In the genomic region with DNA sequence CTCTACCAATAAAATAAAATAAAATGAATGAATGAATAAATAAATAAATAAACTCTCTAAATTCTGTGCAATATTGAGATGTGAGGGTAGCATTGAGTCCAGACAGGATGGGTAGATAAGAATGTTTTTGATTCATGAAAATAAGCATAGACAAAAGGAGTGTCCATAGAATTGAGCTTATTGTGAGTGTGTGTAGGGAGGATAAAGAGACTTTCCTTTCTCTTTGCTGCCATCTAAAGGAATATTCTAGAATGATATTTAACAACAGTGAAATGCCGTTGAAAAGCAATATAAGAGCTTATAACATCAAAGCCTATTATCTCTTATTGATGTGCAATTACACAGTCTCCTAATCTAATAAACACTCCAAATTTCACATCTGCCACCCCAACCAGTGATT, we compare ENCODE assay signal across 10 mouse cellular contexts. TPM values are rescaled to one million over a fixed set of nuclear protein-coding genes. Genes with fewer than 3 reads are reported as not detected.
A peak's percentile ranks its signal among the peaks of the same experiment; 100 is the strongest.
DNase-seq lines count a peak whose midpoint lies in the region; ATAC-seq and TF ChIP-seq lines count a peak whose summit lies in the region.
"Had no signal": no experiment of that assay in that cellular context is flagged by ENCODE, and none has a peak within 500 bp of the region (broad histone marks: within the 10 kb centered on the region; RNA-seq: fewer than 3 reads in every experiment).

No protein-coding gene starts in this region.

- H3K4me1 ChIP-seq in heart, adult 2 months (ENCODE audit: control insufficient read depth, insufficient read depth, low read length) = no peaks in the 10 kb centered on the region; the same call in 1 of the 2 replicates
- no peaks in the 10 kb centered on the region for H3K4me1 ChIP-seq in heart, embryonic 12.5 days (replicated peaks)
- H3K4me1 ChIP-seq: embryonic facial prominence, embryonic 13.5 days had no signal

- H3K36me3 ChIP-seq in heart, adult 2 months (ENCODE audit: control insufficient read depth, insufficient read depth, low read length) = no peaks in the 10 kb centered on the region
- H3K36me3 ChIP-seq in heart, embryonic 12.5 days = no peaks in the 10 kb centered on the region
- H3K36me3 ChIP-seq: embryonic facial prominence, embryonic 13.5 days had no signal

- peak; percentile 49 for TF ChIP-seq CTCF in heart, adult 2 months (IDR thresholded peaks at IDR 0.05)

- H3K9me3 ChIP-seq in heart, embryonic 12.5 days (replicated peaks) = no peaks in the 10 kb centered on the region
- H3K9me3 ChIP-seq: embryonic facial prominence, embryonic 13.5 days had no signal

- 9% methylated on average over 1 of the region's 1 CpGs for WGBS in heart, adult 2 months
- 33% methylated on average over 1 of the region's 1 CpGs for WGBS in heart, embryonic 12.5 days

- H3K27ac ChIP-seq in heart, adult 2 months = no peak overlapping the region
- H3K27ac ChIP-seq in heart, embryonic 12.5 days (ENCODE audit: poor library complexity, severe bottlenecking) = no peak overlapping the region
- H3K27ac ChIP-seq: embryonic facial prominence, embryonic 13.5 days had no signal

- no peak for TF ChIP-seq POLR2A in heart, adult 2 months (IDR thresholded peaks at IDR 0.05; ENCODE audit: insufficient read depth, low read depth, low read length)

- no peaks in the 10 kb centered on the region for H3K79me2 ChIP-seq in heart, adult 2 months (replicated peaks; ENCODE audit: control insufficient read depth, insufficient read depth, low read length)

- ATAC-seq in heart, embryonic 12.5 days (ENCODE audit: insufficient number of reproducible peaks, low FRiP score) = no peak
- ATAC-seq in common myeloid progenitor, adult 5-6 weeks (replicated peaks; ENCODE audit: low read depth, poor library complexity, severe bottlenecking) = peak; percentile 64
- ATAC-seq in megakaryocyte-erythroid progenitor cell, adult 5-6 weeks (replicated peaks; ENCODE audit: low FRiP score, low TSS enrichment, poor library complexity, severe bottlenecking) = peak; percentile 73

- no peaks in the 10 kb centered on the region for H3K27me3 ChIP-seq in heart, adult 2 months (ENCODE audit: control insufficient read depth, insufficient read depth, low read length)
- H3K27me3 ChIP-seq in heart, embryonic 12.5 days (replicated peaks) = no peaks in the 10 kb centered on the region
- H3K27me3 ChIP-seq: embryonic facial prominence, embryonic 13.5 days had no signal

- DNase-seq in heart, adult 2 months = no peak
- peak; percentile 39 for DNase-seq in 416B (ENCODE audit: low read depth)
- DNase-seq in c-Kit-positive CD71-positive TER-119-positive erythroid progenitor cells, embryonic 14.5 days (ENCODE audit: low spot score) = no peak
- no peak for DNase-seq in heart, postnatal 4 days
- no peak for DNase-seq in layer of hippocampus, postnatal 10 days (ENCODE audit: low spot score in 2 of 2)
- DNase-seq: thymus, adult 2 months had no signal

- H3K4me3 ChIP-seq in heart, adult 2 months = no peak overlapping the region
- H3K4me3 ChIP-seq in heart, embryonic 12.5 days = no peak overlapping the region
- H3K4me3 ChIP-seq: embryonic facial prominence, embryonic 13.5 days had no signal

- H3K4me2 ChIP-seq in heart, embryonic 12.5 days = no peak overlapping the region
- H3K4me2 ChIP-seq: embryonic facial prominence, embryonic 13.5 days had no signal

- no peak overlapping the region for H3K9ac ChIP-seq in heart, adult 2 months (ENCODE audit: low read depth, low read length)
- no peak overlapping the region for H3K9ac ChIP-seq in heart, embryonic 12.5 days
- H3K9ac ChIP-seq: embryonic facial prominence, embryonic 13.5 days had no signal

- no peak for TF ChIP-seq EP300 in heart, adult 2 months (IDR thresholded peaks at IDR 0.05; ENCODE audit: insufficient read depth, low read depth, low read length)

- intact Hi-C loops in heart, adult 2 months (cut with DNase I) = loop anchor here (5.0 kb wide), 1 partner anchor 119 kb away; no protein-coding TSS in a partner anchor

RNA-seq across cellular contexts. Expression of gene Tma16, which starts 45.2 kb away (rescaled TPM):
- 1 to 10 TPM; 3.7 to 3.9 TPM for total RNA-seq in heart, adult 2 months (2021)
- polyA plus RNA-seq in heart, adult 2 months (2012; rRNA removed) = 1.6 and 2.2 TPM in 2 replicates
- 7.8 and 8.1 TPM in 2 replicates for polyA plus RNA-seq in heart, embryonic 12.5 days (2016; fragmentation: Nextera tagmentation; extraction: Ambion mirVana)
- total RNA-seq in common myeloid progenitor, adult 5-6 weeks (2017) = 44.7 and 57.1 TPM in 2 replicates
- 26.4 and 27.7 TPM in 2 replicates for total RNA-seq in megakaryocyte-erythroid progenitor cell, adult 5-6 weeks (2014; fragmentation: Nextera tagmentation)
- 57.8 and 77.9 TPM in 2 replicates for total RNA-seq in megakaryocyte-erythroid progenitor cell, adult 5-6 weeks (2017)
- 1 to 10 TPM; 6.0 to 7.0 TPM for total RNA-seq in heart, postnatal 4 days (2021)
- 10 to 100 TPM in 1 of 2 experiments, 1 to 10 TPM in 1; 9.9 to 11.5 TPM for total RNA-seq in layer of hippocampus, postnatal 10 days (2021)
